Mouse (Mus musculus) bone marrow macrophage, adult 2 months (primary cell): ENCODE measurements around the gene Ralgapa2.

ENCODE experiments used
- CTCF ChIP-seq: IDR thresholded peaks from 2 replicates; pipeline ENCODE4 v1.5.1; 2012; ENCODE audit warnings: low read depth, mild to moderate bottlenecking, low read length, moderate library complexity
- POLR2A ChIP-seq: IDR thresholded peaks from 2 replicates; pipeline ENCODE4 v1.6.1; 2012; ENCODE audit warnings: mild to moderate bottlenecking, low read depth, low read length, borderline replicate concordance

DNA sequence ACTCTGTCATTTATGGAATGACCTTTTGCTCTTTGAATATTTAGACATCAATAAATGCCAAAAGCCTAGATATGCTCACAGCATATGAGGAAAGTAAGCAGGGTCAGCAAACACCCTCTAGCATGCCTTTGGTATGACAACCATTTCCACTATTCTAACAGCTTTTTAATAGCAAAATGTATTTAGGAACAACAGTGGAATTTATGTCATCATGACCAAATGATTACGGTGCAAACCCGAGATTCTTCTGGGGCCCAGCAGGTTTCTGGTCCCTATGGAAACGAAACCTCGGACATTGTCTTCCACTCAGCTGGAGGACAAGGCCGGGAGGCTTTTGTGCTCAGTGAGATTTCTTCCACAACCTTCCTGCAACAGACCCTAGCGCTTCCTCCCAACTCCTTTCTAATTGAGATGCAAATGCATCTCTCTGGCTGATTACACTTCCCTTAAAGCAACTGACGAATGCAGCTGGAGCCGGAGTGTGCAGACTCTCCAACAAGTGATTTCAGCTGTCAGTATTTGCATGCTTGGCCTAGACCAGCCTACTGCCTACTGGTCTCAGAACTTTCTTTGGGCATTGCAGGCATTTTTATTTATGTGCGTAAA lies 209.9 kb downstream of the Ralgapa2 start:
- no peak for TF ChIP-seq POLR2A
- no peak for TF ChIP-seq CTCF
